Mouse (Mus musculus) ES-Bruce4 (cell line): ENCODE results near the gene Ece1.
A peak's percentile ranks its signal among the peaks of the same experiment; 100 is the strongest.

Experiments
- CTCF ChIP-seq: IDR thresholded peaks from one replicate; pipeline ENCODE4 v1.8.1; 2011; ENCODE audit warnings: low read depth, low read length
- EP300 ChIP-seq: IDR thresholded peaks from 2 replicates; pipeline ENCODE4 v1.6.1; 2011; ENCODE audit warnings: low read depth, low read length; ENCODE audit not compliant: insufficient read depth
- POLR2A ChIP-seq: IDR thresholded peaks from one replicate; pipeline ENCODE4 v1.8.1; 2011; ENCODE audit warnings: low read length; ENCODE audit not compliant: insufficient read depth

- TF ChIP-seq EP300 = no peak
- TF ChIP-seq CTCF = peak; percentile 65
- no peak for TF ChIP-seq POLR2A
Observed at GRCm38 (mm10) chr4:137910382-137911009, 48.5 kb downstream of the Ece1 start.
